Mouse (Mus musculus) liver, embryonic 11.5 days (tissue): ENCODE results near the gene Pgpep1. TPM values are rescaled to one million over a fixed set of nuclear protein-coding genes. Genes with fewer than 3 reads are reported as not detected.
A peak's percentile ranks its signal among the peaks of the same experiment; 100 is the strongest.

ENCODE experiments used
- ATAC-seq: fragments of 200-750 bp; cut with Nextera tagmentation; replicated peaks from 2 replicates; pipeline ENCODE4 v1.8.0; 2017; ENCODE audit warnings: moderate number of reproducible peaks, mild to moderate bottlenecking, moderate TSS enrichment, moderate library complexity; ENCODE audit not compliant: low FRiP score
- DNase-seq: peaks from one replicate; pipeline ENCODE4 v3.0.0-alpha.2; 2017; ENCODE audit warnings: low spot score
- H3K27ac ChIP-seq: fragments of 300-500 bp; sonication (generic); 2 replicates; pipeline ENCODE4 v1.5.1; 2014; ENCODE audit warnings: mild to moderate bottlenecking, low read depth, low read length, control low read depth
- H3K27me3 ChIP-seq: fragments of 300-500 bp; sonication (generic); replicated peaks from 2 replicates; pipeline ENCODE4 v1.6.1; 2014; ENCODE audit warnings: low read length, mixed read lengths; ENCODE audit not compliant: control insufficient read depth, insufficient read depth
- H3K36me3 ChIP-seq: fragments of 300-500 bp; sonication (generic); 2 replicates; pipeline ENCODE4 v1.6.1; 2014; ENCODE audit warnings: mild to moderate bottlenecking, low read length, moderate library complexity, mixed read lengths; ENCODE audit not compliant: control insufficient read depth, insufficient read depth
- H3K4me1 ChIP-seq: fragments of 300-500 bp; sonication (generic); replicated peaks from 2 replicates; pipeline ENCODE4 v1.6.1; 2014; ENCODE audit warnings: low read length, mixed read lengths; ENCODE audit not compliant: control insufficient read depth, insufficient read depth
- H3K4me2 ChIP-seq: fragments of 300-500 bp; sonication (generic); 2 replicates; pipeline ENCODE4 v1.6.1; 2014; ENCODE audit warnings: mild to moderate bottlenecking, control low read depth, moderate library complexity
- H3K4me3 ChIP-seq: fragments of 300-500 bp; sonication (generic); 2 replicates; pipeline ENCODE4 v1.5.1; 2014; ENCODE audit warnings: low read depth, low read length, control low read depth
- H3K9ac ChIP-seq: fragments of 300-500 bp; sonication (generic); 2 replicates; pipeline ENCODE4 v1.6.1; 2014; ENCODE audit warnings: low read depth, low read length, control low read depth
- H3K9me3 ChIP-seq: fragments of 300-500 bp; sonication (generic); 2 replicates; pipeline ENCODE4 v1.6.1; 2016; ENCODE audit warnings: low read length, inconsistent platforms, mixed read lengths; ENCODE audit not compliant: control insufficient read depth
- WGBS: fragments of 180-500 bp; shearing (Covaris S2); extraction: QIAGEN DNeasy Blood & Tissue Kit; methylation state at CpG from one replicate; pipeline ENCODE4 v1.1.7; 2014; 5-methylcytosine and 5-hydroxymethylcytosine counted together
- polyA plus RNA-seq: library from polyadenylated mRNA; unstranded; fragments of >200 nt; fragmentation: Nextera tagmentation; extraction: Ambion mirVana; gene quantifications from 2 replicates; pipeline ENCODE4 v1.2.1, GENCODE M21; 2014

The Pgpep1 gene
- polyA plus RNA-seq, 1 experiment from 2014 or later = 34.6 TPM

- 2% methylated on average over 31 of the region's 31 CpGs for WGBS
- Histone ChIP-seq H3K4me1 (peaks cover 23% of the 10 kb centered on the region), H3K9me3 (no peaks in the 10 kb centered on the region), H3K27ac (peak overlapping the region; percentile 67), H3K27me3 (no peaks in the 10 kb centered on the region), H3K9ac (peak overlapping the region; percentile 69), H3K4me2 (peak overlapping the region; percentile 99), H3K4me3 (peak overlapping the region; percentile 83), H3K36me3 (no peaks in the 10 kb centered on the region)
- DNase-seq = no peak
- peak; percentile 60 for ATAC-seq
Observed at GRCm38 (mm10) chr8:70658897-70659603, 1.1 kb downstream of the Pgpep1 start.

DNA sequence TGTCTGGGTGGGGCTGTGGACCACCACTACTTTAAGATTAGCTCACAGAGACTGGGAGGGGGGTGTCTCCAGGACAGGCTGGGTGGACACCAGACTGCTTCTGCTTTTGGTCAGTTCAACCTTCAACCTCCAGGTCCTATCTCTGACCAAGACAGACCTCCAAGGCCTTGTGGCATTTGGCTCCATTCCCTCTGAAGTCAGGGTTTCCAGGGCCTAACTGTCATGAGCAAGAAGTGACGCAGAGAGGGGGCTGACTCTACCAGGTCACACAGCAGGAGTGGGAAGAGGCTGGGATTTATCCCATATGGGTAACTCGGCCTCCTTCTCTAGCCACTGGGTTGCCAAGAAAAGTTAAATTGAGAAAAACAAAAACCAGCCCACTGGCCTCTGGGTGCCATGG lies 2.4 kb downstream of the Pgpep1 start:
- Histone ChIP-seq H3K27ac (no peak overlapping the region), H3K9ac (0 out of 2 replicates have a peak overlapping the region, but pooled peaks have one; percentile 15), H3K4me2 (peak overlapping the region; percentile 99; the same call in 1 of the 2 replicates), H3K4me3 (no peak overlapping the region), H3K27me3 (no peaks in the 10 kb centered on the region), H3K36me3 (no peaks in the 10 kb centered on the region), H3K4me1 (peaks cover 23% of the 10 kb centered on the region), H3K9me3 (no peaks in the 10 kb centered on the region)
- no peak for ATAC-seq
- WGBS = 83% methylated on average over 2 of the region's 2 CpGs
- no peak for DNase-seq

DNA sequence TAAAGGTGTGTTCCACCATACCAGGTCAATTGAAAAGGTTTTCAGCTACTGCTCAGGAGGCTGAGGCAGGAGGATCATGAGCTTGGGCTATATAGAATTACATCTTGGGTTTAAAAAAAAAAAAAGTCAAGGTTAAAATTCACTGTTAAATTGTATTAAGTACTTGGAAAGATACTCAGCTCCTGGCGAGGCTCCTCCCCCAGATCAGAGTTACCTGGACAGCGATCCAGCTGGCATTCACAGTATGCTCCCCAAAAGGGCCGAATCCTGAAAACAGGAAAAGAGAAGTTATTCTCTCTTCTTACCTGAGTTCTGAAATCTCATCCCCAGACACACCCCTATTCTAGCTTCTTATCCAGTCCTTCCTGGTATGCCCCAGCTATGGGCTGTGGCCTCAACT lies 3.0 kb downstream of the Pgpep1 start:
- ATAC-seq = no peak
- no peak overlapping the region for H3K9ac ChIP-seq

GRCm38 (mm10) chr8:70656193-70656790 lies 3.9 kb downstream of the Pgpep1 start:
- H3K9me3 ChIP-seq = no peaks in the 10 kb centered on the region
- peaks cover 19% of the 10 kb centered on the region for H3K4me1 ChIP-seq
- no peak overlapping the region for H3K9ac ChIP-seq
- H3K27me3 ChIP-seq = no peaks in the 10 kb centered on the region
- peaks cover 5% of the 10 kb centered on the region; the same call in 1 of the 2 replicates for H3K36me3 ChIP-seq
- WGBS = 84% methylated on average over 13 of the region's 13 CpGs
- no peak overlapping the region for H3K4me3 ChIP-seq
- H3K27ac ChIP-seq = no peak overlapping the region
- ATAC-seq (no peak), DNase-seq (no peak)
- H3K4me2 ChIP-seq = no peak overlapping the region

More for the DNA sequence above, 3.0 kb downstream of the Pgpep1 start:
- Histone ChIP-seq H3K4me2 (no peak overlapping the region), H3K4me1 (peaks cover 23% of the 10 kb centered on the region), H3K36me3 (no peaks in the 10 kb centered on the region; the same call in 1 of the 2 replicates), H3K27me3 (no peaks in the 10 kb centered on the region), H3K4me3 (no peak overlapping the region), H3K27ac (no peak overlapping the region), H3K9me3 (no peaks in the 10 kb centered on the region)
- DNase-seq = no peak
- 93% methylated on average over 3 of the region's 3 CpGs for WGBS

- H3K9ac ChIP-seq = no peak overlapping the region
- H3K27me3 ChIP-seq = no peaks in the 10 kb centered on the region
- H3K4me1 ChIP-seq = peaks cover 13% of the 10 kb centered on the region
- ATAC-seq = no peak
- H3K4me2 ChIP-seq = no peak overlapping the region
- no peak overlapping the region for H3K4me3 ChIP-seq
- DNase-seq = no peak
- 77% methylated on average over 2 of the region's 2 CpGs for WGBS
- H3K27ac ChIP-seq = no peak overlapping the region
- peaks cover 8% of the 10 kb centered on the region; the same call in 1 of the 2 replicates for H3K36me3 ChIP-seq
- H3K9me3 ChIP-seq = no peaks in the 10 kb centered on the region
Observed at GRCm38 (mm10) chr8:70655469-70655868, 4.7 kb downstream of the Pgpep1 start.

GRCm38 (mm10) chr8:70654121-70654520 lies 6.1 kb downstream of the Pgpep1 start:
- no peak for DNase-seq
- Histone ChIP-seq H3K36me3 (peaks cover 13% of the 10 kb centered on the region), H3K4me1 (peaks cover 16% of the 10 kb centered on the region), H3K9me3 (no peaks in the 10 kb centered on the region), H3K4me3 (no peak overlapping the region), H3K9ac (no peak overlapping the region), H3K4me2 (no peak overlapping the region), H3K27me3 (no peaks in the 10 kb centered on the region), H3K27ac (no peak overlapping the region)
- 30% methylated on average over 1 of the region's 1 CpGs for WGBS
- ATAC-seq = no peak

GRCm38 (mm10) chr8:70653226-70653625 lies 7.0 kb downstream of the Pgpep1 start:
- peaks cover 19% of the 10 kb centered on the region for H3K4me1 ChIP-seq
- ATAC-seq (no peak), DNase-seq (no peak)
- WGBS = 48% methylated on average over 2 of the region's 2 CpGs
- H3K9me3 ChIP-seq = no peaks in the 10 kb centered on the region
- peaks cover 15% of the 10 kb centered on the region for H3K36me3 ChIP-seq
- H3K4me2 ChIP-seq = no peak overlapping the region
- no peak overlapping the region for H3K27ac ChIP-seq
- H3K27me3 ChIP-seq = no peaks in the 10 kb centered on the region
- H3K9ac ChIP-seq = no peak overlapping the region
- no peak overlapping the region for H3K4me3 ChIP-seq

DNA sequence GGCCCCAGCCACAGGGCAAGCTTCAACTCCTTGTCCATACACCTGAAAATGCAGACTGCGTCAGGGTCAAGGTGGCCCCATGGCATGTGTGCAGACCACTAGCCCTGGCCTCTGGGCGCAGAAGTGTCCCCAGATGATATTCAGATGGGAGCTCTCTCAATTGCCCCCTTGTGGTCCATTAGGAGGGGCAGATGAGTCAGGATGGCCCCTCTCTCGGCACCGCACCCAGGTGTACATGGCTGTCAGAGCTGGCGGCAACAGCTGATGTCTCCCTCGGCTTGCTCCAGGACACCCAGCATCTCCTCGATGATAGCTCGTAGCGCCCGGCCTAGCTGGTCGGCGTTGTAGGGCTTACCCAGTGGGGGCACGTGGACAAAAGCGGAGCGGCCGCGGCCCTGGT lies 9.8 kb downstream of the Pgpep1 start:
- Histone ChIP-seq H3K4me3 (no peak overlapping the region), H3K27ac (no peak overlapping the region)

DNA sequence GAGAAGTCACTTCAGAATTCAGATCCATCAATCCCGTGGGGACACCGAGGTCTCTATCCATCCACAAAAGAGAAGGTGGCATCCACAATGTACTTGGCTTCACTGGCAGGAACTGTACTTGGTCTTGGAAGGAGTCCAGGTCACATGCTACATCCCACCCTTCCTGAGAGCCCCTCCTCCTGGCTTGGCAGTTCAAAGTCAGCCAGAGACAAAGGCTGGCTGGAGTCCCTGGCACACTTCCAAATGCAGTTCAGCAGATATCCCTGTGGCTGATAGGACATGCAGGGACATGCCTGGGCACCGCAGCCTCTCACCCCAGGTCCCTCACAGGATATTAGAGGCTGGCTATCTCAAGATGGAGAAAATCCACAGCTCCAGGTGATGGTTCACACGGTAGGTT lies 10.9 kb downstream of the Pgpep1 start:
- H3K27ac ChIP-seq = no peak overlapping the region

More for the DNA sequence above, 9.8 kb downstream of the Pgpep1 start:
- no peaks in the 10 kb centered on the region for H3K27me3 ChIP-seq
- H3K9ac ChIP-seq = no peak overlapping the region
- peaks cover 35% of the 10 kb centered on the region for H3K4me1 ChIP-seq
- 93% methylated on average over 17 of the region's 17 CpGs for WGBS
- no peak overlapping the region for H3K4me2 ChIP-seq
- ATAC-seq (no peak), DNase-seq (no peak)
- H3K36me3 ChIP-seq = peaks cover 15% of the 10 kb centered on the region
- no peaks in the 10 kb centered on the region for H3K9me3 ChIP-seq

More for the DNA sequence above, 10.9 kb downstream of the Pgpep1 start:
- DNase-seq (no peak), ATAC-seq (0 out of 2 replicates have a peak, but pooled peaks have one; percentile 11)
- H3K9ac ChIP-seq = no peak overlapping the region
- no peak overlapping the region for H3K4me2 ChIP-seq
- no peaks in the 10 kb centered on the region for H3K9me3 ChIP-seq
- WGBS = 80% methylated on average over 4 of the region's 4 CpGs
- H3K27me3 ChIP-seq = no peaks in the 10 kb centered on the region
- peaks cover 15% of the 10 kb centered on the region for H3K36me3 ChIP-seq
- no peak overlapping the region for H3K4me3 ChIP-seq
- peaks cover 35% of the 10 kb centered on the region for H3K4me1 ChIP-seq
